Comparison of ENCODE assay signal across 31 mouse cellular contexts in genomic region chr3:97538634-97539033, GRCm38 (mm10).
DNase-seq lines count a peak whose midpoint lies in the region; ATAC-seq and TF ChIP-seq lines count a peak whose summit lies in the region.
"Had no signal": no experiment of that assay in that cellular context is flagged by ENCODE, and none has a peak within 500 bp of the region (broad histone marks: within the 10 kb centered on the region; RNA-seq: fewer than 3 reads in every experiment).

No protein-coding gene starts in this region.

- H3K9me3 ChIP-seq in hindbrain, postnatal 0 days (ENCODE audit: low read length), result no peaks in the 10 kb centered on the region
- no peaks in the 10 kb centered on the region for H3K9me3 ChIP-seq in hindbrain, embryonic 13.5 days
- H3K9me3 ChIP-seq in lung, embryonic 14.5 days (ENCODE audit: low read depth, low read length), result no peaks in the 10 kb centered on the region
- H3K9me3 ChIP-seq in MEL (replicated peaks; ENCODE audit: insufficient read depth, low read length), result no peaks in the 10 kb centered on the region
- H3K9me3 ChIP-seq: embryonic facial prominence, embryonic 10.5 days; embryonic facial prominence, embryonic 15.5 days; heart, embryonic 13.5 days; hindbrain, embryonic 10.5 days; limb, embryonic 12.5 days; liver, embryonic 15.5 days; lung, embryonic 15.5 days; midbrain, embryonic 13.5 days; neural tube, embryonic 15.5 days had no signal

- peak; percentile 41; the same call in 1 of the 2 replicates for TF ChIP-seq CTCF in hindbrain, postnatal 0 days (IDR thresholded peaks at IDR 0.05; ENCODE audit: low read depth)
- TF ChIP-seq CTCF in lung, embryonic 14.5 days (IDR thresholded peaks at IDR 0.05; ENCODE audit: low read depth), result no peak
- peak in 1 of 3 experiments; percentile 42; a peak in 2 of 6 replicates for TF ChIP-seq CTCF in MEL (IDR thresholded peaks at IDR 0.05 in 2 of 3, conservative IDR thresholded peaks at IDR 0.05 in 1 of 3; ENCODE audit: control insufficient read depth in 1 of 3, insufficient read depth in 1 of 3, low read depth in 2 of 3, low read length in 3 of 3, poor library complexity in 1 of 3, severe bottlenecking in 1 of 3)

- no peak overlapping the region for H3K27ac ChIP-seq in hindbrain, postnatal 0 days
- H3K27ac ChIP-seq in hindbrain, embryonic 13.5 days, result no peak overlapping the region
- H3K27ac ChIP-seq in lung, embryonic 14.5 days (ENCODE audit: low read depth), result no peak overlapping the region
- no peak overlapping the region for H3K27ac ChIP-seq in MEL (ENCODE audit: control insufficient read depth, low read depth, low read length)
- H3K27ac ChIP-seq: embryonic facial prominence, embryonic 10.5 days; embryonic facial prominence, embryonic 15.5 days; heart, embryonic 13.5 days; hindbrain, embryonic 10.5 days; limb, embryonic 12.5 days; liver, embryonic 15.5 days; lung, embryonic 15.5 days; macrophage; midbrain, embryonic 13.5 days; neural tube, embryonic 15.5 days had no signal

- H3K4me3 ChIP-seq in hindbrain, postnatal 0 days (ENCODE audit: low read length), result no peak overlapping the region
- H3K4me3 ChIP-seq in hindbrain, embryonic 13.5 days, result no peak overlapping the region
- no peak overlapping the region for H3K4me3 ChIP-seq in lung, embryonic 14.5 days (ENCODE audit: low read depth, low read length)
- H3K4me3 ChIP-seq in MEL (ENCODE audit: control insufficient read depth in 1 of 2, insufficient read depth in 1 of 2, low read depth in 2 of 2, low read length in 2 of 2), result no peak overlapping the region
- H3K4me3 ChIP-seq: embryonic facial prominence, embryonic 10.5 days; embryonic facial prominence, embryonic 15.5 days; heart, embryonic 13.5 days; hindbrain, embryonic 10.5 days; limb, embryonic 12.5 days; liver, embryonic 15.5 days; lung, embryonic 15.5 days; midbrain, embryonic 13.5 days; neural tube, embryonic 15.5 days had no signal

- no peak for ATAC-seq in hindbrain, postnatal 0 days
- no peak for ATAC-seq in hindbrain, embryonic 13.5 days (ENCODE audit: low FRiP score)
- no peak for ATAC-seq in lung, embryonic 14.5 days (ENCODE audit: insufficient read depth)
- ATAC-seq: forebrain, embryonic 14.5 days; hindbrain, embryonic 16.5 days; intestine, embryonic 16.5 days; midbrain, embryonic 13.5 days had no signal

- H3K27me3 ChIP-seq in hindbrain, postnatal 0 days (ENCODE audit: insufficient read depth, low read length), result no peaks in the 10 kb centered on the region
- no peaks in the 10 kb centered on the region for H3K27me3 ChIP-seq in hindbrain, embryonic 13.5 days
- no peaks in the 10 kb centered on the region for H3K27me3 ChIP-seq in lung, embryonic 14.5 days (ENCODE audit: insufficient read depth, low read length)
- peaks cover 4% of the 10 kb centered on the region in 2 experiments for H3K27me3 ChIP-seq in MEL (ENCODE audit: control insufficient read depth in 1 of 2, insufficient read depth in 2 of 2, low read length in 2 of 2)
- H3K27me3 ChIP-seq: embryonic facial prominence, embryonic 15.5 days; heart, embryonic 13.5 days; limb, embryonic 12.5 days; liver, embryonic 15.5 days; lung, embryonic 15.5 days; midbrain, embryonic 13.5 days; neural tube, embryonic 15.5 days had no signal

- H3K4me2 ChIP-seq in hindbrain, postnatal 0 days (ENCODE audit: low read depth, low read length), result no peak overlapping the region
- H3K4me2 ChIP-seq in hindbrain, embryonic 13.5 days, result no peak overlapping the region
- H3K4me2 ChIP-seq in lung, embryonic 14.5 days, result no peak overlapping the region
- H3K4me2 ChIP-seq: embryonic facial prominence, embryonic 15.5 days; heart, embryonic 13.5 days; limb, embryonic 12.5 days; liver, embryonic 15.5 days; lung, embryonic 15.5 days; midbrain, embryonic 13.5 days; neural tube, embryonic 15.5 days had no signal

- no peaks in the 10 kb centered on the region for H3K36me3 ChIP-seq in hindbrain, postnatal 0 days (ENCODE audit: insufficient read depth, low read length)
- no peaks in the 10 kb centered on the region for H3K36me3 ChIP-seq in hindbrain, embryonic 13.5 days
- no peaks in the 10 kb centered on the region for H3K36me3 ChIP-seq in lung, embryonic 14.5 days (ENCODE audit: insufficient read depth)
- H3K36me3 ChIP-seq in MEL (ENCODE audit: control insufficient read depth in 1 of 2, insufficient read depth in 2 of 2, low read length in 2 of 2), result no peaks in the 10 kb centered on the region
- H3K36me3 ChIP-seq: embryonic facial prominence, embryonic 10.5 days; embryonic facial prominence, embryonic 15.5 days; heart, embryonic 13.5 days; hindbrain, embryonic 10.5 days; limb, embryonic 12.5 days; liver, embryonic 15.5 days; lung, embryonic 15.5 days; midbrain, embryonic 13.5 days; neural tube, embryonic 15.5 days had no signal

- peak; percentile 25 for DNase-seq in hindbrain, postnatal 0 days (ENCODE audit: low spot score)
- peak; percentile 4 for DNase-seq in lung, embryonic 14.5 days
- no peak for DNase-seq in lung, postnatal 36 days
- no peak for DNase-seq in MEL (ENCODE audit: low read depth, low spot score)
- DNase-seq in fibroblast of lung, adult 2 months (ENCODE audit: low read depth), result peak; percentile 6
- DNase-seq in adrenal gland, postnatal 4 days (ENCODE audit: low spot score in 2 of 2), result no peak
- DNase-seq: adrenal gland, postnatal 10 days; B cell, adult 2 months; cerebellum, adult 11-12 months; cerebellum, postnatal 10 days; heart, postnatal 10 days; kidney, adult 9 months; kidney, postnatal 36 days; layer of hippocampus, postnatal 36 days; spleen, adult 18-20 months; thymus, adult 18-20 months; thymus, postnatal 25 days had no signal

- no peaks in the 10 kb centered on the region for H3K4me1 ChIP-seq in hindbrain, postnatal 0 days (ENCODE audit: insufficient read depth, low read length)
- no peaks in the 10 kb centered on the region for H3K4me1 ChIP-seq in hindbrain, embryonic 13.5 days (replicated peaks)
- no peaks in the 10 kb centered on the region for H3K4me1 ChIP-seq in lung, embryonic 14.5 days (ENCODE audit: insufficient read depth)
- H3K4me1 ChIP-seq in MEL (ENCODE audit: control insufficient read depth in 1 of 2, insufficient read depth in 2 of 2, low read length in 2 of 2), result no peaks in the 10 kb centered on the region
- H3K4me1 ChIP-seq: embryonic facial prominence, embryonic 10.5 days; embryonic facial prominence, embryonic 15.5 days; hindbrain, embryonic 10.5 days; limb, embryonic 12.5 days; liver, embryonic 15.5 days; lung, embryonic 15.5 days; neural tube, embryonic 15.5 days had no signal

- no peak overlapping the region for H3K9ac ChIP-seq in hindbrain, postnatal 0 days (replicated peaks; ENCODE audit: low read length)
- H3K9ac ChIP-seq in hindbrain, embryonic 13.5 days, result no peak overlapping the region
- H3K9ac ChIP-seq in lung, embryonic 14.5 days, result no peak overlapping the region
- H3K9ac ChIP-seq in MEL (ENCODE audit: control insufficient read depth, low read depth, low read length, poor library complexity, severe bottlenecking), result no peak overlapping the region
- H3K9ac ChIP-seq: embryonic facial prominence, embryonic 15.5 days; heart, embryonic 13.5 days; limb, embryonic 12.5 days; liver, embryonic 15.5 days; lung, embryonic 15.5 days; midbrain, embryonic 13.5 days; neural tube, embryonic 15.5 days had no signal

- TF ChIP-seq POLR2A in MEL (IDR thresholded peaks at IDR 0.05; ENCODE audit: control insufficient read depth in 1 of 2, insufficient read depth in 1 of 2, low read depth in 1 of 2, low read length in 2 of 2, poor library complexity in 1 of 2), result no peak

- WGBS in hindbrain, postnatal 0 days, result 56% methylated on average over 1 of the region's 1 CpGs
- WGBS in hindbrain, embryonic 13.5 days, result 72% methylated on average over 1 of the region's 1 CpGs
- 53% methylated on average over 1 of the region's 1 CpGs for WGBS in lung, embryonic 14.5 days

- TF ChIP-seq RAD21 in MEL (IDR thresholded peaks at IDR 0.05; ENCODE audit: low read depth, low read length), result peak; percentile 51

- no peak for TF ChIP-seq EP300 in MEL (IDR thresholded peaks at IDR 0.05; ENCODE audit: low read depth in 1 of 2, low read length in 2 of 2)

- no peaks in the 10 kb centered on the region for H3K79me2 ChIP-seq in MEL (ENCODE audit: control insufficient read depth, insufficient read depth, low read length, poor library complexity)

TF ChIP-seq in MEL, 35 proteins besides CTCF, POLR2A, EP300 and RAD21:
- TF ChIP-seq ELF1 (IDR thresholded peaks at IDR 0.05; ENCODE audit: low read depth, low read length) (no peak), SMC3 (IDR thresholded peaks at IDR 0.05; ENCODE audit: low read depth, low read length) (peak; percentile 24; the same call in 1 of the 2 replicates), BHLHE40 (IDR thresholded peaks at IDR 0.05; ENCODE audit: borderline replicate concordance, low read depth, low read length) (no peak), ZC3H11A (IDR thresholded peaks at IDR 0.05; ENCODE audit: low read depth, low read length) (no peak)

Comparison
In these comparisons a context has a peak if more than half of its experiments do, and no peak if none do; other contexts are left out.
1. DNase-seq: peak in hindbrain, postnatal 0 days (single experiment), lung, embryonic 14.5 days (single experiment) and fibroblast of lung, adult 2 months (single experiment); none in lung, postnatal 36 days (single experiment), MEL (single experiment) and adrenal gland, postnatal 4 days (0 of 2).